Mouse (Mus musculus) C2C12 (cell line): ENCODE measurements around the gene Plpp4.

Experiments
- CEBPB ChIP-seq: IDR thresholded peaks from one replicate; pipeline ENCODE4 v1.6.1; 2011; ENCODE audit warnings: low read depth, mild to moderate bottlenecking, control low read depth, moderate library complexity
- CTCF ChIP-seq: IDR thresholded peaks from one replicate; pipeline ENCODE4 v1.5.1; 2011; ENCODE audit not compliant: control insufficient read depth, insufficient read depth, insufficient read length
- FOSL1 ChIP-seq: IDR thresholded peaks from one replicate; pipeline ENCODE4 v1.8.0; 2011; ENCODE audit warnings: mild to moderate bottlenecking, low read length; ENCODE audit not compliant: poor library complexity, insufficient read depth, severe bottlenecking
- MAX ChIP-seq: IDR thresholded peaks from one replicate; pipeline ENCODE4 v1.6.1; 2011; ENCODE audit warnings: mild to moderate bottlenecking, control low read depth
- MYOD1 ChIP-seq: IDR thresholded peaks from one replicate; pipeline ENCODE4 v1.6.1; 2011; ENCODE audit warnings: low read depth; ENCODE audit not compliant: control insufficient read depth, insufficient read length
- MYOG ChIP-seq: IDR thresholded peaks from one replicate; pipeline ENCODE4 v1.6.1; 2011; ENCODE audit not compliant: control insufficient read depth, insufficient read length; ENCODE audit errors: extremely low read depth
- USF1 ChIP-seq: IDR thresholded peaks from one replicate; pipeline ENCODE4 v1.6.1; 2011; ENCODE audit warnings: low read depth, mild to moderate bottlenecking, control low read depth, moderate library complexity

DNA sequence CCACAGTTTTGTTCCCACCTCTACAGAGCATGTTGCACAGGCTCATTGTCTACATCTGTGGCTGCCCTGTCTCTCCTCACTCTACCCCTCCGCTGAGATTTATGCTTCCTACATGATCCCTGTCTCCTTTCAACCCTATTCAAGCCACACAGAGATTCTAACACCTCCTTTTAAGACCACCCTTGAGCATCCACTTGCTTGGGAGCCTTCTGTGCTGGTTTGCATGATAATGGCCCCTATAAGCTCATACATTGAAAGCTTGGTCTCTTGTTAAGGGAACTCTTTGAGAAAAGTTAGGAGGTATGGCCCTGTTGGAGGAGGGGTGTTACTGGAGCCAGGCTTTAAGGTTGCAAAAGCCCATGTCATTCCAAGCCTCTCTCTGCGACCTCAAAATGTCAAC lies 155.9 kb downstream of the Plpp4 start:
- TF ChIP-seq CTCF, result no peak
- TF ChIP-seq FOSL1, result no peak
- no peak for TF ChIP-seq MAX
- TF ChIP-seq MYOG, result no peak
- no peak for TF ChIP-seq MYOD1
- no peak for TF ChIP-seq USF1
- no peak for TF ChIP-seq CEBPB
